Mouse (Mus musculus) kidney, adult 2 months (tissue): Measurements from ENCODE around the gene Cenpv.

ENCODE experiments used
- CTCF ChIP-seq: fragments of 200-500 bp; conservative IDR thresholded peaks from 2 replicates; pipeline ENCODE4 v1.5.1; 2011; ENCODE audit warnings: low read depth, mild to moderate bottlenecking, control low read depth, low read length, moderate library complexity, mixed read lengths; ENCODE audit not compliant: insufficient read depth, insufficient read length
- POLR2A ChIP-seq: fragments of 200-500 bp; IDR thresholded peaks from one replicate; pipeline ENCODE4 v1.6.1; 2011; ENCODE audit warnings: low read depth, low read length, control low read depth

GRCm38 (mm10) chr11:62558961-62559646 is 20.0 kb upstream of the Cenpv start:
- no peak for TF ChIP-seq POLR2A
- no peak for TF ChIP-seq CTCF
